Mouse (Mus musculus): Measurements from ENCODE around the gene Nlrc5.
"Not testable (repeated sequence)": the region's sequence is repeated elsewhere in the genome, so short reads cannot be mapped to it uniquely, and the experiment has no call there.

Nlrc5 gene

GRCm38 (mm10) chr8:94433981-94434466 is at the start of gene Nlrc5:
Gene Nlrc5, plus strand, starts transcription at chr8:94434356.
- DNase-seq = peak; percentile 77

- no peak for DNase-seq
These were observed 48.5 kb upstream of the Nlrc5 start for GRCm38 (mm10) chr8:94385506-94386213.

GRCm38 (mm10) chr8:94386214-94387026 is 47.7 kb upstream of the Nlrc5 start, which contains the start of gene Herpud1:
Gene Herpud1, plus strand, starts transcription at chr8:94386438.
- peak; percentile 98 for DNase-seq

GRCm38 (mm10) chr8:94387027-94387684 is 47.0 kb upstream of the Nlrc5 start:
- DNase-seq = peak; percentile 94

GRCm38 (mm10) chr8:94387785-94388184 is 46.4 kb upstream of the Nlrc5 start:
- DNase-seq = no peak

GRCm38 (mm10) chr8:94389531-94389930 is 44.6 kb upstream of the Nlrc5 start:
- no peak for DNase-seq

GRCm38 (mm10) chr8:94390429-94390828 is 43.7 kb upstream of the Nlrc5 start:
- no peak for DNase-seq

- no peak for DNase-seq
These were observed 43.2 kb upstream of the Nlrc5 start for GRCm38 (mm10) chr8:94390910-94391309.

- peak; percentile 66 for DNase-seq
These were observed 42.0 kb upstream of the Nlrc5 start for GRCm38 (mm10) chr8:94392147-94392546.

GRCm38 (mm10) chr8:94392648-94393047 is 41.5 kb upstream of the Nlrc5 start:
- no peak for DNase-seq

GRCm38 (mm10) chr8:94395851-94396540 is 38.2 kb upstream of the Nlrc5 start:
- DNase-seq = no peak

GRCm38 (mm10) chr8:94396964-94397657 is 37.0 kb upstream of the Nlrc5 start:
- peak; percentile 79 for DNase-seq

GRCm38 (mm10) chr8:94398587-94398986 is 35.6 kb upstream of the Nlrc5 start:
- no peak for DNase-seq

GRCm38 (mm10) chr8:94399361-94399953 is 34.7 kb upstream of the Nlrc5 start:
- no peak for DNase-seq

- DNase-seq = not testable (repeated sequence)
These were observed 34.2 kb upstream of the Nlrc5 start for GRCm38 (mm10) chr8:94399957-94400356.

- no peak for DNase-seq
These were observed 25.6 kb upstream of the Nlrc5 start for GRCm38 (mm10) chr8:94408443-94409080.

- DNase-seq = no peak
These were observed 24.6 kb upstream of the Nlrc5 start for GRCm38 (mm10) chr8:94409523-94409922.

- DNase-seq = no peak
These were observed 21.6 kb upstream of the Nlrc5 start for GRCm38 (mm10) chr8:94412518-94412917.

- DNase-seq = no peak
These were observed 20.6 kb upstream of the Nlrc5 start for GRCm38 (mm10) chr8:94413509-94413908.

GRCm38 (mm10) chr8:94415218-94415617 is 18.9 kb upstream of the Nlrc5 start:
- no peak for DNase-seq

GRCm38 (mm10) chr8:94418017-94418416 is 16.1 kb upstream of the Nlrc5 start:
- DNase-seq = no peak

Measured in kidney, postnatal 10 days (tissue).